Mouse (Mus musculus): ENCODE results near the gene Slc25a17. TPM values are rescaled to one million over a fixed set of nuclear protein-coding genes. Genes with fewer than 3 reads are reported as not detected.

Gene Slc25a17
- total and polyA plus RNA-seq, 2 experiments from 2014 or later, result 77.4 to 121 TPM

GRCm38 (mm10) chr15:81361022-81361404, 401 bp upstream of the Slc25a17 start:
- WGBS, result 43% methylated on average over 6 of the region's 6 CpGs
- peak overlapping the region; percentile 38 for H3K27ac ChIP-seq (ENCODE audit: low read depth, low read length)
- ATAC-seq (ENCODE audit: low FRiP score), result peak; percentile 26; the same call in 1 of the 2 replicates
- peaks cover 4% of the 10 kb centered on the region; the same call in 1 of the 2 replicates for H3K36me3 ChIP-seq (ENCODE audit: insufficient read depth, low read length)
- no peak for TF ChIP-seq CTCF (IDR thresholded peaks at IDR 0.05)
- H3K4me1 ChIP-seq (ENCODE audit: insufficient read depth, low read length), result peaks cover 5% of the 10 kb centered on the region; the same call in 1 of the 2 replicates
- H3K4me3 ChIP-seq (ENCODE audit: low read depth, low read length), result peak overlapping the region; percentile 61
- no peak overlapping the region for H3K9ac ChIP-seq (replicated peaks; ENCODE audit: low read length, poor library complexity, severe bottlenecking)
- no peak for DNase-seq (ENCODE audit: low spot score)
- no peaks in the 10 kb centered on the region for H3K27me3 ChIP-seq (ENCODE audit: insufficient read depth, low read length)
- H3K4me2 ChIP-seq (ENCODE audit: low read depth, low read length, poor library complexity, severe bottlenecking), result peak overlapping the region; percentile 72
- H3K9me3 ChIP-seq (ENCODE audit: low read length), result no peaks in the 10 kb centered on the region

GRCm38 (mm10) chr15:81359421-81359820, 1.2 kb downstream of the Slc25a17 start:
- Histone ChIP-seq H3K36me3 (ENCODE audit: insufficient read depth, low read length) (no peaks in the 10 kb centered on the region), H3K27me3 (ENCODE audit: insufficient read depth, low read length) (no peaks in the 10 kb centered on the region), H3K9ac (replicated peaks; ENCODE audit: low read length, poor library complexity, severe bottlenecking) (no peak overlapping the region), H3K27ac (ENCODE audit: low read depth, low read length) (no peak overlapping the region), H3K4me3 (ENCODE audit: low read depth, low read length) (no peak overlapping the region), H3K4me2 (ENCODE audit: low read depth, low read length, poor library complexity, severe bottlenecking) (no peak overlapping the region), H3K4me1 (ENCODE audit: insufficient read depth, low read length) (peaks cover 5% of the 10 kb centered on the region; the same call in 1 of the 2 replicates), H3K9me3 (ENCODE audit: low read length) (no peaks in the 10 kb centered on the region)
- WGBS, result 89% methylated on average over 5 of the region's 5 CpGs
- TF ChIP-seq CTCF (IDR thresholded peaks at IDR 0.05), result no peak
- DNase-seq (ENCODE audit: low spot score), result no peak
- no peak for ATAC-seq (ENCODE audit: low FRiP score)

GRCm38 (mm10) chr15:81358943-81359342, 1.7 kb downstream of the Slc25a17 start:
- H3K4me2 ChIP-seq (ENCODE audit: low read depth, low read length, poor library complexity, severe bottlenecking), result no peak overlapping the region
- no peak for TF ChIP-seq CTCF (IDR thresholded peaks at IDR 0.05)
- peaks cover 5% of the 10 kb centered on the region; the same call in 1 of the 2 replicates for H3K4me1 ChIP-seq (ENCODE audit: insufficient read depth, low read length)
- DNase-seq (ENCODE audit: low spot score) (no peak), ATAC-seq (ENCODE audit: low FRiP score) (no peak)
- H3K27ac ChIP-seq (ENCODE audit: low read depth, low read length), result no peak overlapping the region
- WGBS, result 89% methylated on average over 3 of the region's 3 CpGs
- no peaks in the 10 kb centered on the region for H3K27me3 ChIP-seq (ENCODE audit: insufficient read depth, low read length)
- H3K9ac ChIP-seq (replicated peaks; ENCODE audit: low read length, poor library complexity, severe bottlenecking), result no peak overlapping the region
- H3K9me3 ChIP-seq (ENCODE audit: low read length), result no peaks in the 10 kb centered on the region
- no peaks in the 10 kb centered on the region for H3K36me3 ChIP-seq (ENCODE audit: insufficient read depth, low read length)
- no peak overlapping the region for H3K4me3 ChIP-seq (ENCODE audit: low read depth, low read length)

- Histone ChIP-seq H3K9ac (replicated peaks; ENCODE audit: low read length, poor library complexity, severe bottlenecking) (no peak overlapping the region), H3K4me3 (ENCODE audit: low read depth, low read length) (no peak overlapping the region), H3K27ac (ENCODE audit: low read depth, low read length) (no peak overlapping the region), H3K36me3 (ENCODE audit: insufficient read depth, low read length) (no peaks in the 10 kb centered on the region), H3K4me2 (ENCODE audit: low read depth, low read length, poor library complexity, severe bottlenecking) (no peak overlapping the region), H3K4me1 (ENCODE audit: insufficient read depth, low read length) (peaks cover 5% of the 10 kb centered on the region; the same call in 1 of the 2 replicates), H3K27me3 (ENCODE audit: insufficient read depth, low read length) (no peaks in the 10 kb centered on the region), H3K9me3 (ENCODE audit: low read length) (no peaks in the 10 kb centered on the region)
- TF ChIP-seq CTCF (IDR thresholded peaks at IDR 0.05), result no peak
- ATAC-seq (ENCODE audit: low FRiP score) (no peak), DNase-seq (ENCODE audit: low spot score) (no peak)
- 46% methylated on average over 5 of the region's 5 CpGs for WGBS
Measured at GRCm38 (mm10) chr15:81356946-81357345, 3.7 kb downstream of the Slc25a17 start.

- WGBS, result 60% methylated on average over 3 of the region's 3 CpGs
- no peaks in the 10 kb centered on the region for H3K36me3 ChIP-seq (ENCODE audit: insufficient read depth, low read length)
- no peak overlapping the region for H3K4me3 ChIP-seq (ENCODE audit: low read depth, low read length)
- no peaks in the 10 kb centered on the region for H3K9me3 ChIP-seq (ENCODE audit: low read length)
- no peaks in the 10 kb centered on the region for H3K27me3 ChIP-seq (ENCODE audit: insufficient read depth, low read length)
- H3K27ac ChIP-seq (ENCODE audit: low read depth, low read length), result no peak overlapping the region
- no peak overlapping the region for H3K9ac ChIP-seq (replicated peaks; ENCODE audit: low read length, poor library complexity, severe bottlenecking)
- peaks cover 5% of the 10 kb centered on the region; the same call in 1 of the 2 replicates for H3K4me1 ChIP-seq (ENCODE audit: insufficient read depth, low read length)
- no peak overlapping the region for H3K4me2 ChIP-seq (ENCODE audit: low read depth, low read length, poor library complexity, severe bottlenecking)
- ATAC-seq (ENCODE audit: low FRiP score) (no peak), DNase-seq (ENCODE audit: low spot score) (peak; percentile 40)
- TF ChIP-seq CTCF (IDR thresholded peaks at IDR 0.05), result peak; percentile 71
Measured at GRCm38 (mm10) chr15:81355146-81355761, 5.4 kb downstream of the Slc25a17 start.

GRCm38 (mm10) chr15:81352638-81353037, 8.0 kb downstream of the Slc25a17 start:
- H3K27ac ChIP-seq (ENCODE audit: low read depth, low read length), result no peak overlapping the region
- H3K4me2 ChIP-seq (ENCODE audit: low read depth, low read length, poor library complexity, severe bottlenecking), result no peak overlapping the region
- no peak for DNase-seq (ENCODE audit: low spot score)
- H3K4me1 ChIP-seq (ENCODE audit: insufficient read depth, low read length), result no peaks in the 10 kb centered on the region
- peak; percentile 65 for TF ChIP-seq CTCF (IDR thresholded peaks at IDR 0.05)
- no peak overlapping the region for H3K4me3 ChIP-seq (ENCODE audit: low read depth, low read length)
- H3K27me3 ChIP-seq (ENCODE audit: insufficient read depth, low read length), result no peaks in the 10 kb centered on the region
- H3K9me3 ChIP-seq (ENCODE audit: low read length), result no peaks in the 10 kb centered on the region
- ATAC-seq (ENCODE audit: low FRiP score), result no peak
- no peak overlapping the region for H3K9ac ChIP-seq (replicated peaks; ENCODE audit: low read length, poor library complexity, severe bottlenecking)
- H3K36me3 ChIP-seq (ENCODE audit: insufficient read depth, low read length), result no peaks in the 10 kb centered on the region
- 51% methylated on average over 1 of the region's 1 CpGs for WGBS

Measured in midbrain, postnatal 0 days (tissue).